Mouse (Mus musculus): ENCODE measurements around the gene Mex3a. TPM values are rescaled to one million over a fixed set of nuclear protein-coding genes. Genes with fewer than 3 reads are reported as not detected.

Mex3a gene
- polyA plus RNA-seq, 1 experiment from 2014 or later: 37.4 TPM

MicroRNA genes within 50 kb of the gene (microRNA counts, 519-probe panel; counts per million panel counts)
- microRNA mmu-miR-1905: 188 counts per million, percentile 57 among the panel's probes with 10 or more counts

Small RNA genes within 50 kb of the gene (microRNA-seq; reads per million reads assigned to microRNA genes)
- gene Mir1905: not detected

Other genes starting within 250 kb of the Mex3a start
- gene Gm38392, start 245.2 kb upstream of the Mex3a start, polyA plus RNA-seq (2016; fragmentation: Nextera tagmentation; extraction: Ambion mirVana): not detected in 2 replicates
- 12.6 and 14.7 TPM in 2 replicates for gene Tsacc, start 235.4 kb upstream of the Mex3a start, polyA plus RNA-seq (2016; fragmentation: Nextera tagmentation; extraction: Ambion mirVana)
- gene Cct3, start 235.3 kb upstream of the Mex3a start, polyA plus RNA-seq (2016; fragmentation: Nextera tagmentation; extraction: Ambion mirVana): 862 and 910 TPM in 2 replicates
- 142 and 153 TPM in 2 replicates for gene Glmp, start 207.4 kb upstream of the Mex3a start, polyA plus RNA-seq (2016; fragmentation: Nextera tagmentation; extraction: Ambion mirVana)
- 2.4 and 4.8 TPM in 2 replicates for gene Tmem79, start 196.2 kb upstream of the Mex3a start, polyA plus RNA-seq (2016; fragmentation: Nextera tagmentation; extraction: Ambion mirVana)
- 84.8 and 86.3 TPM in 2 replicates for gene Smg5, start 196.1 kb upstream of the Mex3a start, polyA plus RNA-seq (2016; fragmentation: Nextera tagmentation; extraction: Ambion mirVana)
- 0.43 and 1.2 TPM in 2 replicates for gene Paqr6, start 167.8 kb upstream of the Mex3a start, polyA plus RNA-seq (2016; fragmentation: Nextera tagmentation; extraction: Ambion mirVana)
- 0.10 and 0.35 TPM in 2 replicates for gene Bglap3, start 159.7 kb upstream of the Mex3a start, polyA plus RNA-seq (2016; fragmentation: Nextera tagmentation; extraction: Ambion mirVana)
- not detected in 2 replicates for gene Bglap2, start 153.7 kb upstream of the Mex3a start, polyA plus RNA-seq (2016; fragmentation: Nextera tagmentation; extraction: Ambion mirVana)
- gene Bglap, start 147.9 kb upstream of the Mex3a start, polyA plus RNA-seq (2016; fragmentation: Nextera tagmentation; extraction: Ambion mirVana): not detected in 2 replicates
- 184 and 194 TPM in 2 replicates for gene Pmf1, start 122.1 kb upstream of the Mex3a start, polyA plus RNA-seq (2016; fragmentation: Nextera tagmentation; extraction: Ambion mirVana)
- gene Slc25a44, start 107.3 kb upstream of the Mex3a start, polyA plus RNA-seq (2016; fragmentation: Nextera tagmentation; extraction: Ambion mirVana): 17.5 and 17.6 TPM in 2 replicates
- 5.9 and 7.1 TPM in 2 replicates for gene Sema4a, start 71.2 kb upstream of the Mex3a start, polyA plus RNA-seq (2016; fragmentation: Nextera tagmentation; extraction: Ambion mirVana)
- gene Lmna, start 22.4 kb upstream of the Mex3a start, polyA plus RNA-seq (2016; fragmentation: Nextera tagmentation; extraction: Ambion mirVana): 15.2 and 17.9 TPM in 2 replicates
- 4.9 and 5.8 TPM in 2 replicates for gene Rab25, start 15.9 kb downstream of the Mex3a start, polyA plus RNA-seq (2016; fragmentation: Nextera tagmentation; extraction: Ambion mirVana)
- 158 and 161 TPM in 2 replicates for gene Lamtor2, start 20.7 kb downstream of the Mex3a start, polyA plus RNA-seq (2016; fragmentation: Nextera tagmentation; extraction: Ambion mirVana)
- gene Ubqln4, start 21.4 kb downstream of the Mex3a start, polyA plus RNA-seq (2016; fragmentation: Nextera tagmentation; extraction: Ambion mirVana): 68.6 and 77.9 TPM in 2 replicates
- gene Ssr2, start 43.5 kb downstream of the Mex3a start, polyA plus RNA-seq (2016; fragmentation: Nextera tagmentation; extraction: Ambion mirVana): 229 and 231 TPM in 2 replicates
- 110 and 116 TPM in 2 replicates for gene Arhgef2, start 73.6 kb downstream of the Mex3a start, polyA plus RNA-seq (2016; fragmentation: Nextera tagmentation; extraction: Ambion mirVana)
- not detected in 2 replicates for gene Rxfp4, start 120.7 kb downstream of the Mex3a start, polyA plus RNA-seq (2016; fragmentation: Nextera tagmentation; extraction: Ambion mirVana)
- gene Khdc4, start 153.4 kb downstream of the Mex3a start, polyA plus RNA-seq (2016; fragmentation: Nextera tagmentation; extraction: Ambion mirVana): 98.6 and 105 TPM in 2 replicates
- gene Rit1, start 184.4 kb downstream of the Mex3a start, polyA plus RNA-seq (2016; fragmentation: Nextera tagmentation; extraction: Ambion mirVana): 32.9 and 33.4 TPM in 2 replicates
- 52.4 and 59.1 TPM in 2 replicates for gene Syt11, start 242.8 kb downstream of the Mex3a start, polyA plus RNA-seq (2016; fragmentation: Nextera tagmentation; extraction: Ambion mirVana)